Mouse (Mus musculus) heart, postnatal 14 days (tissue): Measurements from ENCODE around the gene Mgst2. TPM values are rescaled to one million over a fixed set of nuclear protein-coding genes. Genes with fewer than 3 reads are reported as not detected.

Experiments used
- DNase-seq, 2 experiments: peaks; one replicate each; pipeline ENCODE4 v3.0.0; 2021 to 2022
- intact Hi-C: fragments of 180-260 bp; cut with DNase I; formaldehyde crosslinking; loops from one replicate; pipeline ENCODE4 v1.15.1; 2025
- long read RNA-seq, 2 experiments: library from polyadenylated mRNA; stranded (forward); transcript quantifications; one replicate each; pipeline ENCODE4 v2.0.0; 2021
- total RNA-seq, 2 experiments: library from RNA; stranded (reverse); gene quantifications; 2 replicates each; pipeline ENCODE4 v1.2.3; 2021

The Mgst2 gene
- total RNA-seq = 1 to 10 TPM; 2.1 to 2.9 TPM
- long read RNA-seq, experiment 1, partial matches to known transcripts = 0 of 1 reads
- long read RNA-seq, experiment 1, other reads (novel, unspliced or antisense) = 0 of 1 reads
- long read RNA-seq, experiment 2 = 0 reads

GRCm38 (mm10) chr3:51660060-51660459, at the start of gene Mgst2:
Gene Mgst2 (plus strand): TSS chr3:51660360.
- intact Hi-C loops = no loop called here
- no peak for DNase-seq

GRCm38 (mm10) chr3:51611972-51612371, 48.2 kb upstream of the Mgst2 start:
- DNase-seq = peak; percentile 64 to 79
- intact Hi-C loops = loop anchor here (5.0 kb wide), 1 partner anchor 35 kb away; no protein-coding TSS in a partner anchor

GRCm38 (mm10) chr3:51612398-51613356, 47.5 kb upstream of the Mgst2 start:
- intact Hi-C loops = loop anchor here (5.0 kb wide), 1 partner anchor 35 kb away; no protein-coding TSS in a partner anchor
- no peak for DNase-seq

GRCm38 (mm10) chr3:51614278-51614677, 45.9 kb upstream of the Mgst2 start:
- intact Hi-C loops = loop anchor here (5.0 kb wide), 1 partner anchor 33 kb away; no protein-coding TSS in a partner anchor
- no peak for DNase-seq

- intact Hi-C loops = no loop called here
- no peak for DNase-seq
Observed at GRCm38 (mm10) chr3:51623956-51624355, 36.2 kb upstream of the Mgst2 start.

- intact Hi-C loops = no loop called here
- DNase-seq = no peak
Observed at GRCm38 (mm10) chr3:51627741-51628140, 32.4 kb upstream of the Mgst2 start.

- DNase-seq = no peak
- intact Hi-C loops = no loop called here
Observed at GRCm38 (mm10) chr3:51628977-51629376, 31.2 kb upstream of the Mgst2 start.

GRCm38 (mm10) chr3:51630746-51631145, 29.4 kb upstream of the Mgst2 start:
- no peak for DNase-seq

GRCm38 (mm10) chr3:51631971-51632370, 28.2 kb upstream of the Mgst2 start:
- no peak for DNase-seq
- intact Hi-C loops = no loop called here

More at GRCm38 (mm10) chr3:51630746-51631145, 29.4 kb upstream of the Mgst2 start:
- intact Hi-C loops = no loop called here

- intact Hi-C loops = no loop called here
- peak in 1 of 2 experiments; percentile 27 for DNase-seq
Observed at GRCm38 (mm10) chr3:51634451-51634850, 25.7 kb upstream of the Mgst2 start.

GRCm38 (mm10) chr3:51635960-51636359, 24.2 kb upstream of the Mgst2 start:
- DNase-seq = no peak
- intact Hi-C loops = no loop called here

- DNase-seq = no peak
Observed at GRCm38 (mm10) chr3:51636700-51637099, 23.5 kb upstream of the Mgst2 start.

GRCm38 (mm10) chr3:51637326-51637725, 22.8 kb upstream of the Mgst2 start:
- intact Hi-C loops = no loop called here
- DNase-seq = no peak

More at GRCm38 (mm10) chr3:51636700-51637099, 23.5 kb upstream of the Mgst2 start:
- intact Hi-C loops = no loop called here

- DNase-seq = no peak
- intact Hi-C loops = no loop called here
Observed at GRCm38 (mm10) chr3:51638260-51638659, 21.9 kb upstream of the Mgst2 start.

GRCm38 (mm10) chr3:51645484-51645883, 14.7 kb upstream of the Mgst2 start:
- no peak for DNase-seq
- intact Hi-C loops = loop anchor here (5.0 kb wide), 1 partner anchor 33 kb away; no protein-coding TSS in a partner anchor

- intact Hi-C loops = loop anchor here (5.0 kb wide), 1 partner anchor 34 kb away; no protein-coding TSS in a partner anchor
Observed at GRCm38 (mm10) chr3:51646301-51646700, 13.9 kb upstream of the Mgst2 start.

GRCm38 (mm10) chr3:51647356-51647755, 12.8 kb upstream of the Mgst2 start:
- DNase-seq = no peak
- intact Hi-C loops = loop anchor here (5.0 kb wide), 1 partner anchor 35 kb away; no protein-coding TSS in a partner anchor

More at GRCm38 (mm10) chr3:51646301-51646700, 13.9 kb upstream of the Mgst2 start:
- DNase-seq = no peak

- intact Hi-C loops = loop anchor here (1.0 to 5.0 kb wide), 3 partner anchors 36 to 137 kb away; no protein-coding TSS in a partner anchor
- peak; percentile 82 to 89 for DNase-seq
Observed at GRCm38 (mm10) chr3:51648037-51648664, 12.0 kb upstream of the Mgst2 start.

- intact Hi-C loops = loop anchor here (2.0 to 5.0 kb wide), 2 partner anchors 37 to 139 kb away; no protein-coding TSS in a partner anchor
- DNase-seq = no peak
Observed at GRCm38 (mm10) chr3:51649426-51649825, 10.7 kb upstream of the Mgst2 start.

GRCm38 (mm10) chr3:51649986-51650385, 10.2 kb upstream of the Mgst2 start:
- intact Hi-C loops = loop anchor here (2.0 to 5.0 kb wide), 3 partner anchors 38 to 592 kb away; no protein-coding TSS in a partner anchor
- DNase-seq = no peak
